Mouse (Mus musculus) neural tube, embryonic 11.5 days (tissue): Measurements from ENCODE around the gene Crybg2. TPM values are rescaled to one million over a fixed set of nuclear protein-coding genes. Genes with fewer than 3 reads are reported as not detected.

Experiments used
- ATAC-seq: fragments of 200-750 bp; cut with Nextera tagmentation; 2 replicates; pipeline ENCODE4 v1.8.0; 2017; ENCODE audit warnings: moderate number of reproducible peaks, mild to moderate bottlenecking, moderate TSS enrichment, moderate library complexity; ENCODE audit not compliant: insufficient read depth, low FRiP score, low TSS enrichment
- DNase-seq: peaks from one replicate; pipeline ENCODE4 v3.0.0-alpha.2; 2015; ENCODE audit warnings: low spot score
- H3K27ac ChIP-seq: fragments of 300-500 bp; sonication (generic); 2 replicates; pipeline ENCODE4 v1.5.1; 2014; ENCODE audit warnings: low read depth, mild to moderate bottlenecking, low read length
- H3K27me3 ChIP-seq: fragments of 300-500 bp; sonication (generic); 2 replicates; pipeline ENCODE4 v1.6.1; 2014; ENCODE audit warnings: mild to moderate bottlenecking, low read length, mixed read lengths; ENCODE audit not compliant: control insufficient read depth, insufficient read depth
- H3K36me3 ChIP-seq: fragments of 300-500 bp; sonication (generic); 2 replicates; pipeline ENCODE4 v1.6.1; 2014; ENCODE audit warnings: mild to moderate bottlenecking, low read length, moderate library complexity, mixed read lengths; ENCODE audit not compliant: control insufficient read depth, insufficient read depth
- H3K4me1 ChIP-seq: fragments of 300-500 bp; sonication (generic); 2 replicates; pipeline ENCODE4 v1.6.1; 2014; ENCODE audit warnings: low read length, mixed read lengths; ENCODE audit not compliant: control insufficient read depth, insufficient read depth
- H3K4me2 ChIP-seq: fragments of 300-500 bp; sonication (generic); 2 replicates; pipeline ENCODE4 v1.6.1; 2014; ENCODE audit warnings: low read depth, mild to moderate bottlenecking, moderate library complexity
- H3K4me3 ChIP-seq: fragments of 300-500 bp; sonication (generic); 2 replicates; pipeline ENCODE4 v1.5.1; 2014; ENCODE audit warnings: low read depth, low read length
- H3K9ac ChIP-seq: fragments of 300-500 bp; sonication (generic); 2 replicates; pipeline ENCODE4 v1.6.1; 2014; ENCODE audit warnings: mild to moderate bottlenecking, low read length
- H3K9me3 ChIP-seq: fragments of 300-500 bp; sonication (generic); 2 replicates; pipeline ENCODE4 v1.6.1; 2016; ENCODE audit warnings: low read length; ENCODE audit not compliant: control insufficient read depth
- WGBS: fragments of 180-500 bp; shearing (Covaris S2); extraction: QIAGEN DNeasy Blood & Tissue Kit; methylation state at CpG from one replicate; pipeline ENCODE4 v1.1.7; 2014; 5-methylcytosine and 5-hydroxymethylcytosine counted together
- polyA plus RNA-seq: library from polyadenylated mRNA; unstranded; fragments of >200 nt; fragmentation: Nextera tagmentation; extraction: Ambion mirVana; gene quantifications from 2 replicates; pipeline ENCODE4 v1.2.1, GENCODE M21; 2014

The Crybg2 gene
- polyA plus RNA-seq, 1 experiment from 2014 or later, result 0.53 TPM

DNA sequence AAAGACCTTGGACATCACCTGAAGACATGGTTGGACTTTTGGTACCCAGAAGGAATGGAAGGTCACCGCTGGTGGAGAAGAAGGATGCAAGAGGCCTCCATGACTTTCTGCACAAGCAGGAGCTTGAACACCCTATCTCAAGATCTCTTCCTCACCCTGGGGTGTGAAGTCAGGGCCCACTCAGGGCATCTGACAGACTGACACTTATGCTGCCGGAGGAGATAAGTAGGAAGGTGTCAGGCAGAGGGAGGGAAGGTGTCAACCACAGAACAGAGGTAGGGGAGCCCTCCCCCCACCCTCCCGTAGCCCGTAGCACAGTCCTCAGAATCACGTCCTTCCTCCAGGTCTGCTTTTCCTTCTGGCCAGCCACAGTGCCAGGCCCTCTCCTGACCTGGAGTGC lies 13.0 kb upstream of the Crybg2 start:
- H3K27me3 ChIP-seq, result no peaks in the 10 kb centered on the region
- no peak overlapping the region for H3K4me3 ChIP-seq
- ATAC-seq (no peak), DNase-seq (no peak)
- no peak overlapping the region for H3K27ac ChIP-seq
- no peak overlapping the region for H3K4me2 ChIP-seq
- H3K9ac ChIP-seq, result no peak overlapping the region
- H3K4me1 ChIP-seq, result no peaks in the 10 kb centered on the region
- no peaks in the 10 kb centered on the region for H3K9me3 ChIP-seq
- 58% methylated on average over 5 of the region's 5 CpGs for WGBS
- H3K36me3 ChIP-seq, result no peaks in the 10 kb centered on the region

DNA sequence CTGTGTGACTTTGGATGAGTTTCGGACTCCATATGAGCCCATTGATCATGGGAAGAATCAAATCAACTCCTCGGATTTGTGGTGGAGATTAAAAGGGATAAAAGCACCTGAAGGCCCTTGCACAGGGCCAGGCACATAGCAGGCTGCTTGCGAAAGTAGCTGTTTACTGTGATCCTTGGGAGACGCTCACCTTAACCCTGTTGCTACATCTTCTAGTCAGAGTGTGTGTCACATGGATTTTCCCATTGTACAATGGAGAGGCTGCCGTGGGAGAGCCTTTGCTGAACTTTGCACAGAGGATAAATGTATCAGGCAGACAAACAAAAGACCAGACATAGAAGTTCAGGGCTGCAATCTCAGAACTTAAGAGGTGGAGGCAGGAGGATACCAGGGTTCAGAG lies 8.7 kb upstream of the Crybg2 start:
- no peak overlapping the region for H3K9ac ChIP-seq
- H3K4me3 ChIP-seq, result no peak overlapping the region
- no peak overlapping the region for H3K27ac ChIP-seq
- no peaks in the 10 kb centered on the region for H3K27me3 ChIP-seq
- DNase-seq, result no peak
- H3K36me3 ChIP-seq, result no peaks in the 10 kb centered on the region
- ATAC-seq, result no peak
- 92% methylated on average over 5 of the region's 5 CpGs for WGBS
- no peaks in the 10 kb centered on the region for H3K4me1 ChIP-seq
- no peak overlapping the region for H3K4me2 ChIP-seq
- H3K9me3 ChIP-seq, result no peaks in the 10 kb centered on the region

- ATAC-seq (no peak), DNase-seq (no peak)
- Histone ChIP-seq H3K27me3 (no peaks in the 10 kb centered on the region), H3K9me3 (no peaks in the 10 kb centered on the region), H3K4me1 (no peaks in the 10 kb centered on the region), H3K27ac (no peak overlapping the region), H3K4me3 (no peak overlapping the region), H3K36me3 (no peaks in the 10 kb centered on the region), H3K9ac (no peak overlapping the region), H3K4me2 (no peak overlapping the region)
- 51% methylated on average over 8 of the region's 8 CpGs for WGBS
Measured at GRCm38 (mm10) chr4:134052560-134052959, 8.1 kb upstream of the Crybg2 start.

DNA sequence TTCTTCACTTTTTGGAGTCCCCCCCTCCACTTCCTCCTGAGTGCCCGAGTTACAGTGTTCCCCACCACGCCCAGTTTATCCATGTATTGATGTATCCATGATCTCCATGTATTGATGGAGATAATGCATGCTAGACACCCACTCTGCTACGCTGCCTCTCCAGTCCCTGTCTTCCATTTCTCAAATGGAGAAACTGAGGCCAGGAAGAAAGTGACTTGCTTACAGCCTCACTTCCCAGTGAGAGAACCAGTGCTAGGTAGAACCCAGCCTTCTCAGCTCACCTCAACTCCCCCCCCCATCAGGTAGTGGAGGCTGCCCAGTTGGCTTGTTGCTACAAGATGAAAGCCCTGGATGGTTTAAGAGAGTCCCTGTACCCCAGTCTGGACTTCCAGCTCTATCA lies 7.1 kb upstream of the Crybg2 start, which contains the start of gene Zfp683:
Zfp683 (plus strand) TSS at position 301 of the 400 bp plus-strand sequence.
- Histone ChIP-seq H3K4me1 (no peaks in the 10 kb centered on the region), H3K4me2 (no peak within 1 kb of the TSS), H3K36me3 (no peaks in the 10 kb centered on the region), H3K4me3 (no peak within 1 kb of the TSS), H3K9me3 (no peaks in the 10 kb centered on the region), H3K27ac (no peak within 1 kb of the TSS), H3K9ac (no peak within 1 kb of the TSS), H3K27me3 (no peaks in the 10 kb centered on the region)
- DNase-seq (no peak), ATAC-seq (no peak)
- WGBS, result 85% methylated on average over 3 of the region's 3 CpGs

- no peaks in the 10 kb centered on the region for H3K4me1 ChIP-seq
- H3K9ac ChIP-seq, result no peak overlapping the region
- no peak overlapping the region for H3K4me2 ChIP-seq
- WGBS, result 31% methylated on average over 14 of the region's 14 CpGs
- no peaks in the 10 kb centered on the region for H3K9me3 ChIP-seq
- ATAC-seq, result no peak
- H3K27ac ChIP-seq, result no peak overlapping the region
- no peak overlapping the region for H3K4me3 ChIP-seq
- no peaks in the 10 kb centered on the region for H3K36me3 ChIP-seq
- no peaks in the 10 kb centered on the region for H3K27me3 ChIP-seq
- DNase-seq, result no peak
Measured at GRCm38 (mm10) chr4:134058166-134058715, 2.4 kb upstream of the Crybg2 start.

DNA sequence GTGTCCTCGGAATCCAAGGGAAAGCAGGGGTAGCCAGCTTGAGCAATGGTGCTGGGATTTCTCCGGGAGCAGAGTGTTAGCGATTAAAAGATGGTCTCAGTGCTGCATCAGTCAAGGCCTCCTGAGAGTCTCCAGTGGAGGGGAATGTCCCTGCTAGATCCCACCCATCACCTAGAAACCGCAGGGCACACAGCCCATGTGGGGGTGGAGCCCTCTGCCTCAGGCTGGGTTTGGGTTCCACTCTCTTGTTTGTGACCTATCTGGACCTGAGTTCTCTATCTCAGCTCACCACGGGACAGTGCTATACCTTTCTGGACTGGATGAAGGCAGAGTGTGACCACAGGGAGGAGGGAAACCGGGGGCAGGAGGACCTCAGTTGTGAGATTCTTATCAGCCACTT lies 1.7 kb upstream of the Crybg2 start:
- no peak for ATAC-seq

DNA sequence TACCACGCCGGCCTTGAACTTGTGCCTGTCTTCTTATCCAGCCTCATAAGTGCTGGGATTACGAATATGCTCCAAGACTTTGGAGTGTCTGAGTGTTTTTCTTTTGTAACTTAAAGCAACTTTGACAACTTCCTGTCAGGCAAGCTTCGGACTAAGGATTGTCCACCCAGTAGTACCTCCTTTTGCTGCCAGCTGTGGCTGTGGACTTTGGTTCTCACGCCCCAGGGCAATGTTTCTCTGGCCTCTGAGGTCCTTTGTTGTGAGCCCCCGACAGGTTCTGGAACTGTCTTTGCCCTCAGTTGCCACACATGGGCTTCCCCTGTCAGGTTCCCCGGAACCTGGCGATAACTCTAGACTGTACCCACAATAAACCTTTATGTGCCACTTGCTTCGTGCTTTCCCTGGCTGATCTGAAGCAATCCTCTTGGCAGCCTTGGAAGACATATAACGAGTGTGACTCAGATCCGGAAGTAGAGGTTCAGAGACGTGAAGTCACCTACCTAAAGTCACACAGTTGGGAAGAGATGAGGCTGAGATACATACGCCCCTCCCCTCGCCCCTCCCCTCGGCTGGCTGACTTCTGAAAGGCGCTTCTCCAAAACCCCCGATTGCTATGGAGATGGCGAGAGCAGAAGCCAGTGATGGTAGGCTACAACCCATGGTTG lies 683 bp downstream of the Crybg2 start:
- ATAC-seq, result no peak
- no peak overlapping the region for H3K9ac ChIP-seq
- no peak for DNase-seq
- no peaks in the 10 kb centered on the region for H3K36me3 ChIP-seq
- no peak overlapping the region for H3K4me3 ChIP-seq
- H3K4me2 ChIP-seq, result no peak overlapping the region
- no peaks in the 10 kb centered on the region for H3K9me3 ChIP-seq
- no peak overlapping the region for H3K27ac ChIP-seq
- WGBS, result 56% methylated on average over 18 of the region's 18 CpGs
- 0 out of 2 replicates have a peak, but pooled peaks cover 6% of the 10 kb centered on the region for H3K27me3 ChIP-seq
- H3K4me1 ChIP-seq, result no peaks in the 10 kb centered on the region

More for the DNA sequence above, 1.7 kb upstream of the Crybg2 start:
- H3K4me2 ChIP-seq, result no peak overlapping the region
- H3K36me3 ChIP-seq, result no peaks in the 10 kb centered on the region
- WGBS, result 85% methylated on average over 6 of the region's 6 CpGs
- H3K27ac ChIP-seq, result no peak overlapping the region
- H3K9ac ChIP-seq, result no peak overlapping the region
- no peaks in the 10 kb centered on the region for H3K4me1 ChIP-seq
- no peaks in the 10 kb centered on the region for H3K9me3 ChIP-seq
- DNase-seq, result no peak
- H3K27me3 ChIP-seq, result no peaks in the 10 kb centered on the region
- no peak overlapping the region for H3K4me3 ChIP-seq

- H3K9me3 ChIP-seq, result no peaks in the 10 kb centered on the region
- H3K4me2 ChIP-seq, result no peak overlapping the region
- ATAC-seq (no peak), DNase-seq (no peak)
- H3K4me1 ChIP-seq, result no peaks in the 10 kb centered on the region
- H3K27me3 ChIP-seq, result 0 out of 2 replicates have a peak, but pooled peaks cover 6% of the 10 kb centered on the region
- WGBS, result 46% methylated on average over 7 of the region's 8 CpGs
- no peak overlapping the region for H3K9ac ChIP-seq
- H3K36me3 ChIP-seq, result no peaks in the 10 kb centered on the region
- no peak overlapping the region for H3K27ac ChIP-seq
- no peak overlapping the region for H3K4me3 ChIP-seq
Measured at GRCm38 (mm10) chr4:134061944-134062446, 1.4 kb downstream of the Crybg2 start.

DNA sequence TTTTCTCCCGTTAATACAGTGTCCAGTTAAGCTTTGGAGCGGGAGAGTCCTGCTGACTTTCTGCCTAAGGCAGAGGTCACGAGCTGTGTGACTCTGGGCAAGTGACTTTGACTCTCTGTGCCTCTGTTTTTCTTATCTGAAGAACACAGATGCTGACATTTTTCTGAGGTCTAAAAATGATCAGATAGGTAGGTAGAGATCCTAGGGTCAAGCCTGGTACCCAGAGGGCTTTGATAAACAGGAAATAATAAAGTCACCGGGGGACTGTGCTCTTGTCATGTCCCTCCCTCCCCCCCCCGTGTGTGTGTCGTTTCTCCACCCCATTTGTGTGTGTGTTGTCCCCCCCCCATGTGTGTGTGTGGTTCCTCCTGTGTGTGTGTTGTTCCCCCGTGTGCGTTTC lies 1.9 kb downstream of the Crybg2 start:
- Histone ChIP-seq H3K27me3 (0 out of 2 replicates have a peak, but pooled peaks cover 6% of the 10 kb centered on the region), H3K4me2 (no peak overlapping the region), H3K27ac (no peak overlapping the region), H3K36me3 (no peaks in the 10 kb centered on the region), H3K9me3 (no peaks in the 10 kb centered on the region), H3K4me1 (no peaks in the 10 kb centered on the region), H3K9ac (no peak overlapping the region), H3K4me3 (no peak overlapping the region)
- DNase-seq (no peak), ATAC-seq (no peak)
- WGBS, result 66% methylated on average over 8 of the region's 8 CpGs
